Mouse (Mus musculus) ES-E14 (cell line): ENCODE measurements around the gene Ccl25. TPM values are rescaled to one million over a fixed set of nuclear protein-coding genes. Genes with fewer than 3 reads are reported as not detected.

ENCODE experiments used
- DNase-seq: peaks from one replicate; pipeline ENCODE4 v3.0.0-alpha.2; 2013; ENCODE audit warnings: low read depth, low spot score
- H3K27ac ChIP-seq: 2 replicates; pipeline ENCODE4 v1.5.1; 2012; ENCODE audit warnings: low read depth, mild to moderate bottlenecking, low read length, moderate library complexity, mixed read lengths; ENCODE audit not compliant: poor library complexity, insufficient read depth, severe bottlenecking
- H3K36me3 ChIP-seq: 2 replicates; pipeline ENCODE4 v1.6.1; 2012; ENCODE audit warnings: mild to moderate bottlenecking, low read length, moderate library complexity, mixed read lengths; ENCODE audit not compliant: control insufficient read depth, poor library complexity, insufficient read depth, severe bottlenecking
- H3K4me1 ChIP-seq, 2 experiments: fragments of 150-350 bp in 1 of 2; sonication (generic) in 1 of 2; 2 replicates each; pipeline ENCODE4 v1.6.1; 2012; ENCODE audit warnings: low read length in 2 of 2, mild to moderate bottlenecking in 1 of 2, mixed read lengths in 1 of 2; ENCODE audit not compliant: control insufficient read depth in 2 of 2, insufficient read depth in 2 of 2, poor library complexity in 1 of 2
- H3K4me3 ChIP-seq, 2 experiments: fragments of 150-350 bp in 1 of 2; sonication (generic) in 1 of 2; 2 replicates each; pipeline ENCODE4 v1.5.1; 2012; ENCODE audit warnings: low read length in 2 of 2, low read depth in 1 of 2, mild to moderate bottlenecking in 1 of 2, mixed read lengths in 1 of 2; ENCODE audit not compliant: insufficient read depth in 1 of 2, poor library complexity in 1 of 2, severe bottlenecking in 1 of 2
- H3K9ac ChIP-seq: 2 replicates; pipeline ENCODE4 v1.6.1; 2012; ENCODE audit warnings: low read depth, mild to moderate bottlenecking, low read length, mixed read lengths; ENCODE audit not compliant: poor library complexity, insufficient read depth, severe bottlenecking
- H3K9me3 ChIP-seq: fragments of 150-350 bp; sonication (generic); 2 replicates; pipeline ENCODE4 v1.6.1; 2012; ENCODE audit warnings: low read depth, mild to moderate bottlenecking, low read length; ENCODE audit not compliant: control insufficient read depth, insufficient read depth
- CHD2 ChIP-seq: IDR thresholded peaks from 2 replicates; pipeline ENCODE4 v1.6.1; 2014; ENCODE audit warnings: mild to moderate bottlenecking, low read depth, low read length, inconsistent platforms
- HCFC1 ChIP-seq: IDR thresholded peaks from 2 replicates; pipeline ENCODE4 v1.6.1; 2012; ENCODE audit warnings: low read length, inconsistent platforms, borderline replicate concordance; ENCODE audit not compliant: insufficient read depth
- MAFK ChIP-seq: IDR thresholded peaks from 2 replicates; pipeline ENCODE4 v1.6.1; 2014; ENCODE audit warnings: mild to moderate bottlenecking, low read depth, low read length, inconsistent platforms; ENCODE audit not compliant: insufficient read depth
- ZC3H11A ChIP-seq: IDR thresholded peaks from 2 replicates; pipeline ENCODE4 v1.6.1; 2012; ENCODE audit warnings: low read depth, mild to moderate bottlenecking, inconsistent platforms, low read length, borderline replicate concordance
- ZNF384 ChIP-seq: IDR thresholded peaks from 2 replicates; pipeline ENCODE4 v1.6.1; 2012; ENCODE audit warnings: low read depth, low read length, inconsistent platforms
- in situ Hi-C, 2 experiments: fragments of 600-800 bp; cut with MboI; formaldehyde crosslinking; loops; one replicate each; pipeline ENCODE4 v1.15.1; 2025; ENCODE audit warnings: low sequenced_read_pairs in 2 of 2, inconsistent platforms in 1 of 2; ENCODE audit not compliant: unreplicated experiment in 2 of 2
- total RNA-seq: library from RNA; depleted of rRNA; stranded (reverse); fragments of 300-350 nt; gene quantifications from 2 replicates; pipeline ENCODE4 v1.2.3, GENCODE M21; 2012; rRNA removed

Gene Ccl25
- 13.1 and 17.6 TPM in 2 replicates for total RNA-seq

- H3K27ac ChIP-seq, result peak within 1 kb of the TSS; percentile 16
- peaks cover 16% of the 10 kb centered on the region for H3K36me3 ChIP-seq
- no peaks in the 10 kb centered on the region for H3K9me3 ChIP-seq
- H3K4me3 ChIP-seq, result peak within 1 kb of the TSS; percentile 90 to 99
- 0 out of 4 replicates have a peak, but pooled peaks cover 2 to 3% of the 10 kb centered on the region in 2 experiments for H3K4me1 ChIP-seq
- peak within 1 kb of the TSS; percentile 91 for H3K9ac ChIP-seq
- TF ChIP-seq HCFC1, result no peak
- peak; percentile 87 for TF ChIP-seq CHD2
- DNase-seq, result peak; percentile 78
- in situ Hi-C loops, result no loop called here
Measured at GRCm38 (mm10) chr8:4324983-4325750, at the start of gene Ccl25, which contains the start of gene Elavl1. Gene Ccl25 (plus strand): TSS chr8:4325210. Gene Elavl1 (minus strand): TSS chr8:4325413.

GRCm38 (mm10) chr8:4275275-4276110 is 49.5 kb upstream of the Ccl25 start, which contains the start of gene Timm44:
Gene Timm44 (minus strand): TSS chr8:4275913.
- Histone ChIP-seq H3K4me1 (peaks cover 0 to 5% of the 10 kb centered on the region in 2 experiments; a peak in 2 of 4 replicates), H3K4me3 (peak within 1 kb of the TSS; percentile 84 to 92), H3K9me3 (no peaks in the 10 kb centered on the region), H3K27ac (no peak within 1 kb of the TSS; the same call in 1 of the 2 replicates), H3K36me3 (peaks cover 10% of the 10 kb centered on the region), H3K9ac (peak within 1 kb of the TSS; percentile 90)
- no peak for TF ChIP-seq MAFK
- TF ChIP-seq HCFC1, result peak; percentile 85
- TF ChIP-seq CHD2, result no peak
- TF ChIP-seq ZC3H11A, result no peak
- TF ChIP-seq ZNF384, result 0 out of 2 replicates have a peak, but pooled peaks have one; percentile 7
- in situ Hi-C loops, result no loop called here
- peak; percentile 96 for DNase-seq

- Histone ChIP-seq H3K9me3 (no peaks in the 10 kb centered on the region), H3K27ac (no peak overlapping the region), H3K9ac (peak overlapping the region; percentile 80), H3K4me3 (peak overlapping the region; percentile 84 to 92), H3K36me3 (peaks cover 10% of the 10 kb centered on the region), H3K4me1 (peaks cover 0 to 5% of the 10 kb centered on the region in 2 experiments; a peak in 2 of 4 replicates)
- DNase-seq, result no peak
- in situ Hi-C loops, result no loop called here
- TF ChIP-seq ZC3H11A (no peak), MAFK (no peak), HCFC1 (no peak), ZNF384 (no peak), CHD2 (no peak)
Measured at GRCm38 (mm10) chr8:4276111-4276465, 48.9 kb upstream of the Ccl25 start.

- Histone ChIP-seq H3K4me1 (peaks cover 2% of the 10 kb centered on the region in 2 experiments; a peak in 1 of 4 replicates), H3K9ac (no peak overlapping the region), H3K9me3 (no peaks in the 10 kb centered on the region), H3K27ac (no peak overlapping the region), H3K36me3 (peaks cover 26% of the 10 kb centered on the region), H3K4me3 (no peak overlapping the region)
- DNase-seq, result no peak
- TF ChIP-seq ZC3H11A (no peak), ZNF384 (no peak), HCFC1 (no peak)
- in situ Hi-C loops, result no loop called here
Measured at GRCm38 (mm10) chr8:4292738-4293137, 32.3 kb upstream of the Ccl25 start.
